Mouse (Mus musculus) gastrocnemius, postnatal 10 days (tissue): ENCODE measurements around the gene Trio. TPM values are rescaled to one million over a fixed set of nuclear protein-coding genes. Genes with fewer than 3 reads are reported as not detected.

Experiments used
- DNase-seq: peaks from one replicate; pipeline ENCODE4 v3.0.0; 2021; ENCODE audit warnings: mixed read lengths
- total RNA-seq, 2 experiments: library from RNA; stranded (reverse); gene quantifications; 2 replicates each; pipeline ENCODE4 v1.2.3; 2021

Gene Trio
- total RNA-seq, 2 experiments from 2014 or later, result 56.2 to 79.7 TPM

DNA sequence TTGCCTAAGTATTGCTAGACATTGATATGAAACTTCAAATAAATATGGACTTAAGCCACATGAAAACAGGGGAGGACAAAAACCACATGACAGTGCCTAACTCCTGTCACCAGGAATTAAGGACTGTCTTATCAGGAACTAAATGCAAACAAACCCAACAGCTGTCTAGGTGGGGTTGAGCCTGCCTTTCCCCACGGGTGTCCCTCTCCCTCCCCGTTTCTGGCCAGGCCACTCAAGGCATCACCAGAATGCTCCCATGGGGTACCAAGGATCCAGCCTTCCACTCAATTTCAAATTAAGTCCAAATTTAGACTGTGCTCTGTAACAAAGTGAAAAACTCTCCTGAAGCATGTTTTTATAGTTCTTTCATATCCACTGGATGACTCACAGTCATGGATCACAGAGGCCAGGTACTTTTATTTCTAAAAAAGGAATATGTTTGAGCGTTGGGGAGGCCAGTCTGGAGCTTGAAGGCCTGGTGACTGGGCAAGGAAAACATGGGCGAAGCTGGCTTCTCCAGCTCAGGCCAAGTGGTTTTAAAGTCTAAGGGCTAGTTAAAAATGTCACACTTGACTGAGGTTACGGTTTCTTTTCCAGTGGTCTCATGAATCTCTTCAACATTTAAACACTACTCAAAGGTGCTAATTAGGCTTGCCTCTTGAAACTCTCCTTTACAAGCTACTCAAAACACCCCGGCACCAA, 33.6 kb downstream of the Trio start:
- no peak for DNase-seq

DNA sequence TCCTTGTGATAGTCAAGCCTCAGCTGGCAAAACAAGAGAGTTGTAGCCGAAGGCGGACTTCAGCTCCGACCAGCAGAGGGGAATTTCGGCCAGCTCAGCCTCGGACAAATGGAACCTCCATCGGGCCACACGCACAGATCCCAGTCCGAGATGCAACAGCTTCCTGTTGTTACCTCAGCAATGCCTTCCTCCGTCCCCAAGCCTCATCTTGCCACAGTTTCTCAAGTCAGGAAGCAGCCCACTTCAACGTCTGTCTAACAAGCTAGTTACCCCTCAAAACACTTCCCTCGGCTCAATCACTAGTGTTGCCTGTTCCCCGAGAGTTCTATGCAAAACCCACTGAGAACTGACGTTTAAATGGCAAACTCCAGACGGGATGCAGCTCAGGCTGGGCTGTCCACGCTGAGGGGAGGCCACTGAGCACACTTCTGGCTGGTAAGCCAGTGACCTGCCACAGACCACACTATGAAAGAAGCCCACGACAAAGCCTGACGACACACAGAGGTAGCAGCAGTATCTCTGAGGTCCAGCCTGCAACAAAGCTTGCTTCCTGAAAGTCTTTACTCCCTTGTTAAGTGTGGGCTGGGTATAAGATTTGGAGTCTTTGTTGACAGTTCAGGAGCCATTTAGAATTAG, 34.5 kb downstream of the Trio start:
- DNase-seq, result no peak

DNA sequence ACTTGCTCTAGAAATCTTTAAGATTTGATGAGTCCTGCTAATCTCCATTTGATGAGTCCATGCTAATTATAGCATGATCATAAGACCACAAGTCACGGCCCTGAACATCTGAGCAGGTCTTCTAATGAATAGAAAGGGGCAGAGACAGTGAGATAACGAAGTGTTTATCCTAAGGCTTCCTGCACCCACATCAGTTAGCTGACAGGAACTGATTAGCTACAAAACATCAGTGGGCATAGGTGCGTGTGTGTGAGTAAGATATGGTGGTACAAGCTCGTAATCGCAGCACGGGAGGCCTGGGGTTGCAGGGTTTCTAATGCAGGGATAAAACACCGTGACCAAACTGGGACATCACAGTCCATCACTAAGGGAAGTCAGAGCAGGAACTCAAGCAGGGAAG, 37.7 kb downstream of the Trio start:
- no peak for DNase-seq

DNA sequence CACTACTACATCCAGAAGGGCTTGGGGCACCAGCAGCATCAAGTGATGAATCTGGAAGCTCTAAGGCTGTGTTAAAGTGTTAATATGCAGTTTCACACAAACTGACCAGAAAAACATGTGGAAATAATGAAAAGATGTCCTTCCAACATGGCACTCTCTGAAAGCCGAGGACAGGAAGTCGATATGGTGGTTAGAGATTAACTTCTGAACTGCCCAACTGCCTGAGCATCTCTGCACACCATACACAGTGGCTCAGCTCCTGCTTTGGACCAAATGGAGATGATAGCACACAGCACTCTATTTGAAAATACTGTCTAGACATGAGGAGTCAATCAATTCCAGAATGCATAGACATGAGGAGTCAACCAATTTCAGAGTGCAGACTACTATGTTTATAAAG, 40.8 kb downstream of the Trio start:
- no peak for DNase-seq

DNA sequence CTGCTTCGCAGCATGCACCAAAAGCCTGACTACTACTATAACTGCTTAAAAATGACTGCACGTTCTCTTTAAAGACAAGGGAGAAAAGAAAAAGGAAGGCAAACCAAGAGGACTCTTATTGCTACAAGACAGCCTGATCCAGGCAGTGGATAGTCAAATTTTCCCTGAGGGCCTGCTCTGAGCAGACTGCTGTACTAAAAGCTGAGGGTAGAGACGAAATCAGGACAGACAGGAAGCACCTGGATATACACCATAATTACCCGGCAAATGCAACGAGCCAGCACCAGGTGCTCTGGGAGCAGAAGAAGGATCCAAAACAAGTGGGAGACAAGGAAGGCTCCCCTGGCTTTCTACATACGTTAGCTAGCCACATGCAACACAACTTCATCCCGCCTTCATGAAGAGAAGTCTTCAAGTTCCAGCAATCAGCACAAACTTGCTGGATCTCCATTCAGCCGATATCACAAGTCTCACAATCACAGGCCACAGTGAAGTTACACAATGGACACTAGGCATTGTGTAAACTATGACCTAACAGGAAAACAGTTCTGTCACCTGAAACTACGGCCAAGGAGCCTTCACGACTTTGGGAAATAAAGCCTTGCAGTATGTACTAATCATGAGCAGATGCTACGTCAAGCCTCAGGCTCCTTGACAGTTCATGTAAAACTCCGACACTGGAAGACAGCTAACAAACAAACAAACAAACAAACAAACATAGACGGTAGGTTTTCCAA, 43.7 kb downstream of the Trio start:
- no peak for DNase-seq

DNA sequence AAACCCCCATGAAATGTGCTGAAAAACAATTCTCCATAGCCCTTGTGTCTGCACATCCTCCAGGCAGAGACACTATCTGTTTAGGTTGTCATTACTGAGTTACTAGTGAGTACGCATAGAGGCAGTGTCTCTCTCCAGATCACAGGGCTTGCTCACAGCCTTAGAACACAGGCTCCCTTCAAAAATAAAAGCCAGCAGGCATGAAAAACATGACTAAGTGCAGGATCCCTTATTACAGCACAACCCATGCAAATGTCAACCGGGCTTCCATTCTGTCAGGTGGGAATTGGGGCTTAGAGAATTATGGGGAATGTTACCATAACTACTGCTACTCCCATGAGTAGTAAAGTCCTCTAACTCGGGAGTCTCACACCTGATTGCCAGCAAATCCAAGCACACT, 44.4 kb downstream of the Trio start:
- no peak for DNase-seq

DNA sequence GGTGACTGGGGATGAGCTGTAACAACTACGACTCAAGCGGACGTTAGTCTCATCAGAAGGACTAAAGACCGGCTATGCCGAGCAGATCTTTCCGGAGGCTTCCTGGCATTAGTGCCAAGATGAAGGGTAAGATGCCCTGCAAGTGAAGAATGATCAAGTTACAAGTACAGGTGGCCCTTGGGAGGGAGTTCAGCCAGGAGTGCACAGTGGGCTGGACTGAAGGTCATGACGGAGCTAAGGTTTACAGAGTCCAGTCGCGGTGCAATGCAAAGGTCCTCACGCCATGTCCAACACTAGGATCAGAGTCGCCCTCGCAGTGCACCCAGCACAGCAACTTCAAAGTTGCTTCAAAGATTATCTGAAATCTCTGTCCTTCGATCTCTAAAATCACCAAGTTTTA, 45.2 kb downstream of the Trio start:
- no peak for DNase-seq

DNA sequence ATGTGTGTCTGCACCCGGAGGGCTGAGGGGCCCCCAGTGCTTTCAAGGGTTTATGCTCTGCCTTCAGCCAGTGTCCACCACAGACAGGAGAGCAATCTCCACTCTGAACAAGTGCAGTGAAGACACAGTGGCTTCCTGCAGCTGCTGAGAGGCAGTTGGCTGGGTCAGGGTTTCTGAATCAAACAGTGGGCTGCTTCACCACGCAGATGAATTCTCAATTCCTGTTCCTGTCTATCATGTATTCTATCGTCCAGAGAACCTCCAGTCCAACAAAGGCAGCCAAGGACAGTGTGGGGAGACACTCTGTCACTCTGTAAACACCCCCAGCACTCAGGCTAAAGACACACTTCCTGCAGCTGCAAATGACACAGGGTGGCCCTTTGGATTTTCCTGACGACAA, 48.7 kb downstream of the Trio start:
- no peak for DNase-seq

DNA sequence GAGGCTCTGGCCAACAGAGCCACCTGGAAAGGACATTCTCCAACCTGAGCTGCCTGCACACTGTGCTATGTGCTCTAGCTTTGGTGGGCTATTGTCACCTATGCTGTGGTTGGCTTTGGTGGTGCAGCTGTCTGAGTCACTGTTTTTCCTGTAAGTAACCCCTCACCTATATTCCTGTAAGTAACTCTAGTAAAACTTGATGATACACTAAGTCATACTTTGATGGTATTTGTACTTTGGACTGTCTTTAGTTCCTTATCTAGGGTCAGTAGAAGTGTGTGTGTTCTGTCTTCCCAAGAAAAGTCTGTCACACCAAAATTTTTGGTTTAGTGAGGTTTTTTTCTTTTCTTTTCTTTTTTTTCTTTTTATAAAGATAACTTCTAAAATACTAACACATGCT, 49.3 kb downstream of the Trio start:
- no peak for DNase-seq

DNA sequence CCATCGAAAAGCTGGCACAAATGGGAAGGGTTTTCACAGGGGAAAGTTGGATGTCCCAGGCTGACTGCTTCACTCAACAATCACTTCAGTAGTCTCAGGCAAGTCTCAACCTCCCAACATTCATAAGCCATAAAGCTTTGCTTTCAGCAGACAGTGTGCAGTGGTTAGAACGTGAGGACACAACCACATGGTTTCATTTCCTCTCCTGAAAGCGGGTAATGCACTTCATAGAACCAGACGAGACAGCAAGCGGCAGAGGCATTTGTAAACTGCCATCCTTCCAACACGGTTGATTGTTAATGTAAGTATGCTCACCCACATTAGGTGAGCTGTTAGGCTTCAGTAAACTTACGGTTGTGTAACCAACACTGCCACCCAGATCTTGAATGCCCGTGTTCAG, 51.0 kb downstream of the Trio start:
- DNase-seq, result no peak

DNA sequence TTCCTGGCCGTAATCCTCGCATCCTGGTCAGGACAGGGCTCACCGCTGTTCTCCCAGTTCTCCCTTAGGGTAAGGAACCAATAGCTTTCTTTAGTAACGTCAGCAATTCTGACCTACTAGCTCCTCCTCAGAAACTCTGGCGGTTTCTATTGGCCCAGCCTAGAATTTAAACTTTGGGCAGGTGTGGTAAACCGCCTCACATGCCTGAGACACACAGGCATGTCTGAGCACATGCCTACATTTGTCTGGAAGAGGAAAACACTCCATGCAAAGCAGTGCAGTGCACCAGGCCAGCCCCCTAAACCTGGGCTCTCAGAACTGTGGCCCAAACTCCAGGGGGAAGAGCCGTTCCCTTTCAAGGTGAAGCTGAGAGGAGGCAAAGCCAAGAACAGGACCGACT, 57.5 kb downstream of the Trio start:
- DNase-seq, result no peak

DNA sequence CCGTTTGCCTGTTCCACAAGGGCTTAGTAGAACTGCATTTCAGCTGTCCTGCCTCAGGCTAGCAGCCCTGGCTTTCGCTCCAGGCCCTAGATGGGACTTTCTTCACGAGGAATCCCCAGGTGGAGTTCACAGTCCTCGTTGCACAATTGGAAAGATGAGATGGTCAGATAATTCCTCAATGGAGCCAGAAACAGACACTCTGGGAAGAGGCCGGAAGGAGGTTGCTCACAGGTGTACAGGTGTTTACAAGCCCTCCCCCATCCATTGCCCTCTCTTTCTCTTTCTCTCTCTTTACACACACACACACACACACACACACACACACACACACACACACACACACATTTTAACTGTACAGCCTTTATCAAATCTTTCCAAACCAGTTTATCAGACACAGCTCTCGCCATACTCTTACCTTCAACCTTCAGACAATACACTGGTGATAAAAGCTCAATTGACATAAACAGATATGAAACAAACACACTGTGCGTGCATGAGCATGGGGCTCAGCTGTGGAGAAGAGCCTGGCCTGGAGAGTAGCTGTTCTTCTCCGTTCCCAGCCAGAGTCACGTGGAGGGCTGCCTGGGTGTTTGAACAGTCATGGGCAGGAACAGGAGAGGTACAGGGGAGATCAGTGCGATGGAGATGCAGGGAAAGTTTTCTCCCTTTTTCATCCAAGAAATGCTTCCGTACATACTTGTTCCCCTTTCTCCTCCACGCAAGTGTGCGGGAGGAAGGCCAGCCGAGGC, 58.3 kb downstream of the Trio start:
- no peak for DNase-seq

DNA sequence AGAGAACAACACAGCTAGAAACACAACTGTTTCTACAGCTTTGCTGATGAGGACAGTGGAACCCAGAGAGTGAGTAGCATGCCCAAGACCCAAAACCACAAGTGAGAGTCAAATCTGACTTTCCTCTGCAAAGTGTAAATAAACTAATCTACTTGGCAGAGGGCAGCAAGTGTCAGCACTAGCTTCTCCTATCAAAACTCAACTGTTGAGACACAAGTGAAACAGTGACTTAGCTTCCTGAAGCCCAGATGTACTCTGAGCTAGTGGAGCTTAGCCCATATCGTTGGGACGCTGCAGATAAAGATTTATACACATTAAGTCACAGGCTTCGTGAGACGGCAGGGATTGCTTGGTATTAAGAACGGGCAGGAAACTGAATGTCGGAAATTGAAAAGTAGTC, 60.8 kb downstream of the Trio start:
- no peak for DNase-seq

DNA sequence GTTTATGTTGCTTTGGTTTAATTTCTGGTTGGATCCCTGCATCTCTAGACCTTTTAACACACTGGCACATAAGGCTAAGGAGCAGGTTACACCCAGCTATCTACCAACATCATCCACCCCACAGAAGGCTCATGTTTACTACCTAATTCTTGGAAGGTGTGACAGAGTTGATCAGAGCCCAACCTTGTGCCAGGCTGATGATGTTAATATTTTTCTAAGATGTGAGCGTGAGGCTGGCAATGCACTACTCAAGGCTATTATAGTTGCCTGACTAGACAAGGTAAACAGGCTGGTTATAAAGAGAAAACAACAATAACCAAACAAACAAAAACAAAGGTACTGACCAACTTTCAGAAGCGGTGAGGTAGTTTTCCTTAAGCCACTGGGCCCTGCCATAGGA, 62.1 kb downstream of the Trio start:
- no peak for DNase-seq

DNA sequence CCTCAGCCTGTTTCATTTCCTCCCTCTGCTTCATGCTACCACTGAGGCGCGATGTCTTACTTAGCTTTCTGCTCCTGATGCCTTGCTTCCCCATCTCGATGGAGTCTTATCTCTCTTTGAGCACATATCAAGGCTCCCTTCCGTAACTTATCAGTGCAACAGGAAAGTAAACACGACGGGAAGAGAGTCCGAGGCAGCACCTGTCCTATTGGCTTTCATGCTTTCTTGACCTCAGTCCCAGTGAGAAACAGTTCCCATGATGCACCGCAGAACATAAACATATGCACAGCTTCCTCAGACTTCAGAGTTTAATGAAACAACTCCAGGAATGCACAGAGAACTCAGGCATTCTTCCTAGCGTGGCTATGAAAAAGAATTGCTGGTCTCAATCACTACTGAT, 65.0 kb downstream of the Trio start:
- DNase-seq, result no peak

DNA sequence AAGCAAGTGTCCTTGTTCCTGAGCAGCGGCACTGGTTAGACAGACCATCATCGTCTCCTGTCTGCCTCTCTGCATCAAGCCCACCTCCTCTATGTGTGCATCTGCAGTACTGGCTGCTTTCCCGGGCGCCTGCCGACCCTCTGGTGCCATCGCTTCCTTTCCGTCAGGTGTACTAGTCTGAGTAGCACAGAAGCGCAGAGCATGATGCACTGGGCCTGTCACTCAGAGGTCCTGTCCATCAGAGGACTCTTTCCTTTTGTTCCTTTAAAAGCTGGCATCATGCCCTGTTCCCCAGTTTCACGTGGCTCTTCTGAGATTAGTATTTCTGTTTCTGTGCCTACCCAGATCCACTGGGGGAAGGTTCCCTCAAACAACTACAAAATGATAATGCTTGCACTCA, 67.8 kb downstream of the Trio start:
- no peak for DNase-seq

DNA sequence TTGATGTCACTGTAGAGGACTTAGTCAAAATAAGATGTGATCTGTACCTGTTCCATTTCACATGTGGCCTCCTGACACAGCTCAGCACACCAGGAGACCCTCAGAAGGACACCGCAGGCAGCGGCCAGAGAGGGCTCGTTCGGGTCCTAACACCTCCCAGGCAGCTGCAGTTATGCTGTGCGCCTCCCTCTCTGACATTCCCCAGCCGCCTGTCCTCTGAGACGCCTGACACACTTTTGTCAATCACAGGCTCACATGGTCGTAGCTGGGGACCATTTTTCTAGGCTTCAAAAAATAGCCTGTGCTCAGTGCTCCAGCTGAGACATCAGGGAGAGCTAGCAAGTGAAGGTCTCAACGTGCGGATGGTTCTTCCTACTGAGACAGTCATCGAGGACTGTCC, 70.0 kb downstream of the Trio start:
- DNase-seq, result no peak

DNA sequence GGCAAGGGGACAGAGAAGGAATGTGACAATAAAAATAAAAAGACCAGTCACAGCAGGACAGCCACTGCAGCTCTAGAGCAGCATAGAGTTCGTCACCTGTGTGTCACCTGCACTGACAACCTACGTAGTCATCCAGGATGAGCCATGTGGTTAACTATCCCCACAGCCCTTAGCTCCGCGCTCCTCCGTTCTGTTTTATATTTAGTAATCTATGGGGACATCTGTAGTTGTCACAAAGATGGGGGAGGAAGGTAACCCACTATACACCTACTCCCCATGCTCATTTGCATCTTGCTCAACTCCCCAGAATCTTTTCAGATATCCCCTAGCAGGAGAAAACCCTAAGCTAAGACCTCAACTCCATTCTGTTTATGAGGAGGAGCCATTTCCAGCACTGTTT, 71.3 kb downstream of the Trio start:
- no peak for DNase-seq

DNA sequence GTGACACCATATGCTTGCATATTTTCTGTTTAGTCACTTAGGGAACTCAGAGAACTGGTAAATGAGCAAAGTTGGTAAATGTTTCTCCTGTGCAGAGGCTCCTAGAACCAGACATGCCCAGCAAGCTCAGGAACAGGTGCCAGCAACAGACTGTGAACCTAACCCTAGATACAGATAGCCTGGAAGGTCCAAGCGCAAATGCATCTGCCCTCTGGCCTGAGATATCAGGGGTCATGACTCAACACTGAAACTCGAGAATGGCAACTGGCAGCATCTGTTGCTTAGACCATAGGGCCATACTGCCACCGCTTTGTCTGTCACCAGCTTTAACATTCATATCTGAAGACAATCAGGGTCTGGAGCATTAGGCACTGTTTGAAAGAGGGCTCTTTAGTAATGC, 72.1 kb downstream of the Trio start:
- no peak for DNase-seq

DNA sequence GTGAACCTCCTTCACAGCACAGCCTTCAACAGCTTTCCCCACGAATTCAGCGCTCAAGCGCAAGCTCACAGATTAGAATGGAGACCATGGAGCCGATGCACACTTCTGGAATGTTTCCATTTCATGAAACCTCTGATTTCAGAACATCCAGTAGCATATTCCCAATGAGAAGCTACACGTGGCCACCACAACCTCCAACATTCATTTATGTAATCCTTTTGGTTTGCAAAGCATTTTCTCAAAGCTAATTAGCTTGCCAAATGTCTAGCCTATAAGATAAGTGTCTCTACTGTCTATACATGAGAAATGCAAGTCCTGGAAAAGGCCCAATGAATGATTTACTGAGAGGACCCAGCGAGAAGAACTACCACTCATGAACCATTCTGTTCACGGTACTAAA, 74.5 kb downstream of the Trio start:
- no peak for DNase-seq

DNA sequence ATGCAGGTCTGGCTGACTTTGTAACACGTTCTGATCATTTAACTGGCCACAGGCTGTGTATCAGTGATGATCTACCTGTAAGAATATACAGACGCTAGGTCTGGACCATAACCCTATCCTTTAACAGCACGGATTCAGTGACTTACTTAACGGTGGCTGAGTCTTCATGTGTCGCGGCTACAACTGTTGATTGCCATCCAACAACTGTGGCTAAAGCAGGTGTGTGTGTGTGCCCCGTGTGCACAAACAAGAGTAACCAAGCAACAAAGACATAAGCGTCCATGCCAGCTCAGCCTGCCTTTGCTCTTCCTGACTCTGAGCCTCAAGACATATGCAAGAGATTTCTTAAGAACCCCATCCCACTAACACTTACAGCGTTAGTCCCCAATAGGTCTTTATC, 76.5 kb downstream of the Trio start:
- no peak for DNase-seq

DNA sequence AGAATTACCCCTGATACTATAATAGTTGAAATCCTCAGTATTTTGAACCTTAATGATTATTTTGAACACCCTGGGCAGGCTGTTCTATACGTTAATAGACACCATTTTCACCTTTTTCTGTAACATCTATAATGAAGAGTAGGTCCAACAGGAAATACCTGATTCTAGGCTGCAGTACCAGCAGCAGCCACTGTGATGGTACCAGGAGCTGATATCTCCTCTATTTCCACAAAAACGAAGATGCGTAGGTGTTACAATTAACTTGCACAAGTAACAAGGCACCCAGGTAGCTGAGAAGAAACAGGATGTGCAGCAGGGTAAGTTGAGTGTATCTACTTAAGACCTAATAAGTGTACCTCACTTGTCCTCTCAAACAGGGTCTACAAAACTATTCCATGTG, 77.8 kb downstream of the Trio start:
- DNase-seq, result no peak

DNA sequence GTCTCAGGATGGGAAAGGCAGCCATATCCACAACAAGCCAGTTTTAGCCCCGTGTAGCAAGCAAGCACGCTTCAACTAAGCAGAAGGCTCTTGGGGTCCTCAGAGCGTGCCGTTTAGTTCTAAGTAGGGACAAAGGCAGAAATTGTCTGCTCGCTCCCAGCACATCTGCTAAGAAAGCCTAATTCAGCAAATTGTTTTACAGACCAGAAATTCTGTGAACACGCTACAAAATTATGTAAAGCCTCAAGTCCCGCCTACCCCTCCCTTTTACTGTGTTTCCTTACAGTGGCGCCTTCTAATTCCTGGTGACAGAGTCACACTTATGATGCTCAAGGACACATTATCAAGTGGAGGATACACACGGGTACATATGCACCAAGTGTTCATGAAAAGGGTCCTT, 80.1 kb downstream of the Trio start:
- no peak for DNase-seq
